Mouse (Mus musculus) intestine, embryonic 16.5 days (tissue): ENCODE results near the gene Card19. TPM values are rescaled to one million over a fixed set of nuclear protein-coding genes. Genes with fewer than 3 reads are reported as not detected.

Source experiments
- ATAC-seq: fragments of 200-750 bp; cut with Nextera tagmentation; 2 replicates; pipeline ENCODE4 v1.8.0; 2017; ENCODE audit warnings: moderate TSS enrichment, moderate library complexity
- H3K27ac ChIP-seq: fragments of 300-500 bp; sonication (generic); 2 replicates; pipeline ENCODE4 v1.5.1; 2014; ENCODE audit warnings: mild to moderate bottlenecking, low read length
- H3K27me3 ChIP-seq: fragments of 300-500 bp; sonication (generic); replicated peaks from 2 replicates; pipeline ENCODE4 v1.6.1; 2014; ENCODE audit warnings: low read length, control low read depth, mixed read lengths; ENCODE audit not compliant: control insufficient read depth, insufficient read depth
- H3K36me3 ChIP-seq: fragments of 300-500 bp; sonication (generic); 2 replicates; pipeline ENCODE4 v1.6.1; 2014; ENCODE audit warnings: low read length, control low read depth; ENCODE audit not compliant: control insufficient read depth, insufficient read depth
- H3K4me1 ChIP-seq: fragments of 300-500 bp; sonication (generic); 2 replicates; pipeline ENCODE4 v1.6.1; 2014; ENCODE audit warnings: low read length, control low read depth, mixed read lengths; ENCODE audit not compliant: control insufficient read depth, insufficient read depth
- H3K4me2 ChIP-seq: fragments of 300-500 bp; sonication (generic); 2 replicates; pipeline ENCODE4 v1.6.1; 2014; ENCODE audit warnings: low read depth, low read length, control low read depth
- H3K4me3 ChIP-seq: fragments of 300-500 bp; sonication (generic); 2 replicates; pipeline ENCODE4 v1.5.1; 2014; ENCODE audit warnings: mild to moderate bottlenecking, low read length
- H3K9ac ChIP-seq: fragments of 300-500 bp; sonication (generic); 2 replicates; pipeline ENCODE4 v1.6.1; 2014; ENCODE audit warnings: low read depth, low read length
- H3K9me3 ChIP-seq: fragments of 300-500 bp; sonication (generic); 2 replicates; pipeline ENCODE4 v1.6.1; 2016; ENCODE audit warnings: low read length, control low read depth; ENCODE audit not compliant: control insufficient read depth
- WGBS: fragments of 180-500 bp; shearing (Covaris S2); extraction: QIAGEN DNeasy Blood & Tissue Kit; methylation state at CpG from one replicate; pipeline ENCODE4 v1.1.7; 2014; 5-methylcytosine and 5-hydroxymethylcytosine counted together
- polyA plus RNA-seq: library from polyadenylated mRNA; unstranded; fragments of >200 nt; fragmentation: Nextera tagmentation; extraction: Ambion mirVana; gene quantifications from 2 replicates; pipeline ENCODE4 v1.2.1, GENCODE M21; 2015

The Card19 gene
- 53.2 and 58.8 TPM in 2 replicates for polyA plus RNA-seq

DNA sequence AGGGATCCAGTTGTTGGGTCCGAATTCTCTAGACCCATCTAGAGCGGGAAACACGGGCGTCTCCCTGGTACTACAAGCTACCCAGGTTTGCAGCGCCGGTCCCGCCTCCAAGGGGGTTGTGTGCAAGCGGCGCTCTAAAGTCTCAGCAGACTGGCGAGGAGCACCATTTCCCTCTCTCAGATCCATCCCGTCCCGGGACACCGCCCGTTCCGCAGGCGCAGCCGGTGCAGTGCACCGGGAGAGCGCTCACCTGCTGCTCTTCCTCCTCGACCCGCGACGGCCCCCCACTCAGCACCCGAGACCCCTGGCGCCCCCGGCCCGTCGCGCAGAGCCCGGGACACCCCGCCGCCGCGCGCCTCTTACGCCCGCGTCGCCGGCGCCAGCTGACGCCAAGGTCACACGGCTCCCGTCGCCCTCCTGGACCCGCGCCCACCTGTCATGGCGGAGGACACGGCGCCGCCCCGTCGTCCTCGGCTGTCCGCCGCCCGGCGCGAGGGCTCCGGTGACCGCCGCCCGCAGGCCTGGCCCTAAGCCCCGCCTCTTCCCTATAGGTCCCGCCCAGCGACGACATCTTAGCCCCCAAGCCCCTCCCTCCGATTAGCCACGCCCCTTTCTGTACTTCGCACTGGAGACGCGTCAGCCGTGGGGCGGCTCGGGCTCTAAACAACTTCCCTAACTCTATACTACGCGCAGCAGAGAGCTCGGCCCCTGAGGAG, at the start of gene Card19:
Card19 (minus strand) TSS at position 534 of the 716 bp plus-strand sequence.
- H3K27me3 ChIP-seq: no peaks in the 10 kb centered on the region
- no peaks in the 10 kb centered on the region for H3K9me3 ChIP-seq
- peaks cover 28% of the 10 kb centered on the region for H3K4me1 ChIP-seq
- peak within 1 kb of the TSS; percentile 90 for H3K9ac ChIP-seq
- peak; percentile 93 for ATAC-seq
- H3K4me3 ChIP-seq: peak within 1 kb of the TSS; percentile 74
- no peaks in the 10 kb centered on the region for H3K36me3 ChIP-seq
- under 1% methylated on average over 78 of the region's 78 CpGs for WGBS
- H3K4me2 ChIP-seq: peak within 1 kb of the TSS; percentile 82
- H3K27ac ChIP-seq: peak within 1 kb of the TSS; percentile 88

DNA sequence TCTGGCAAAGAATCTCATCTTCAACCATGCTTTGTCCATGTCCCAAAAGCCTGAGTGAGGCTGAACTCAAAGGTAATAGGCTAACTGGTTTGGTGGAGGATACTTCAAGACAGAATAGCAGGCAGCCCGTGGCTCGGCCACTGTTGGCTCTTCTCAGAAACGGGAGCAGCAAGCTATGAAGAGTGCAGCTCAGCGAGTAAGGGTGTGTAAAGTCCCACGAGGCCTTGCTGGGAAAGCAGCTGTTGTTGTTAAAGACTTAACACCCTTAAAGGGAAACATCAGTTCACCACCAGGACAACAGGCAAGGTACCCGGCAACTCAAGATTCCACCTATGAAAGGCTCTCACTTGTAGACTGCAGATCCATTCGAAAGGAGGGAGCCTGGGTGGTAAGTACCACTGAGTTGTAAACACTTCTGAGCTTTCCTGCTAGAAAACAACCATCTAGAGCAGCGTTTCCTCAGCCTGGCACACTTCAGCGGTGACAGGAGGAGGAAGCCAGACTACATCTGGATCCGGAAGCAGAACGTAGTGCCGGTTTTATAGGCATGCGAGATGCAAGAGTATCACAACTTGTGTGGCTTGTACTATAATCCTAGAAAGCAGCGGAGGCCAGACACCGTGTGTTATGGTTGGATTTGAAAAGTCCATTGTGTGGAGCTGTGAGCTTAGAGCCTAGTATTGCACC, 44.3 kb upstream of the Card19 start:
- Histone ChIP-seq H3K36me3 (no peaks in the 10 kb centered on the region), H3K9me3 (no peaks in the 10 kb centered on the region), H3K4me2 (no peak overlapping the region), H3K27me3 (no peaks in the 10 kb centered on the region), H3K9ac (no peak overlapping the region), H3K4me3 (no peak overlapping the region), H3K27ac (no peak overlapping the region), H3K4me1 (no peaks in the 10 kb centered on the region)
- WGBS: 60% methylated on average over 15 of the region's 15 CpGs
- ATAC-seq: no peak

DNA sequence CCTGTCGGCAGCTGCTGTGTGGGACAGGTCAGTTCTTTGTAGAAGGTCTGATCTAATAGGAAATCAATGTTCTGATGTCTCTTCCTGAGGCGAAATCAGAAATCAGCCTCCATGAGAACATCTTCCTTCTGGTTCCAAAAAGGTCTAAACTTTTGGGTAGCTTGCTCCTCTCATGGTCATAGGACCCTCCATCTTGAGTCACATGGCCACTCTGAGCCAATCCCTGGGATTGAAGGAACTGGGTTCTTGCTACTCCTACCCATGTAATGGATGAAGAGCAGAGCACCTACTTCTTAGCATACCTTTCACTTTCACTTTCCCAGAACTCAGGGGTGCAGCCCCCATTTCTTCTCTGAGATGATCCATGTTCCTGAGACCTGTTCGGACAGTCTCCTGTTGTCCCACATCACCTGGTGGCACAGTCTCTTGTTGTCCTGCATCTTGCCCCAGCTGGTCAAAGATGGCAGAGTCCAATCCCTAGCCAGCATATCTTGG, 42.0 kb upstream of the Card19 start:
- Histone ChIP-seq H3K4me2 (no peak overlapping the region), H3K9ac (no peak overlapping the region), H3K27me3 (no peaks in the 10 kb centered on the region), H3K36me3 (no peaks in the 10 kb centered on the region), H3K27ac (no peak overlapping the region), H3K4me3 (no peak overlapping the region), H3K4me1 (no peaks in the 10 kb centered on the region), H3K9me3 (no peaks in the 10 kb centered on the region)
- 65% methylated on average over 3 of the region's 3 CpGs for WGBS
- ATAC-seq: no peak

DNA sequence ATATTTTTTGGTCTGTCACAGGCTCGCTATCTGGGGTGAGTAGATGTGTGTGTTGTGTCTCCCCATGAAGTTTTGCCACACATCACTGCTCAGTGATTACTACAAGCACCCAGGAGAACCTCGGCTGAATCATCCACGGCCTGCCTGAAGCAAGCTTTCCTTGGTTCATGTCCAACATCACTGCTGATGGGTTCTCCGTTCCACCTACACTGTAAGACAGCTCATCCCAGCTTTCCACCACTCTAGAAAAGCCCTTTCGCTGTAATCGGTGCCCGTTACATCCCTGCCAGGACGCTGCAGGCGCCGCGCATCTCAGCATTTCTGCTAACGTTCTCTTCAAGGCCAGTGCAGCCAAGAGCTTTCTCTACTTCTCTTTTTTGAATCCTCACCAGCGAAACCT, 36.9 kb upstream of the Card19 start:
- Histone ChIP-seq H3K4me2 (no peak overlapping the region), H3K9ac (no peak overlapping the region), H3K4me1 (peaks cover 9% of the 10 kb centered on the region), H3K27me3 (peaks cover 8% of the 10 kb centered on the region), H3K4me3 (no peak overlapping the region), H3K36me3 (no peaks in the 10 kb centered on the region), H3K9me3 (no peaks in the 10 kb centered on the region), H3K27ac (no peak overlapping the region)
- WGBS: 84% methylated on average over 13 of the region's 13 CpGs
- no peak for ATAC-seq

DNA sequence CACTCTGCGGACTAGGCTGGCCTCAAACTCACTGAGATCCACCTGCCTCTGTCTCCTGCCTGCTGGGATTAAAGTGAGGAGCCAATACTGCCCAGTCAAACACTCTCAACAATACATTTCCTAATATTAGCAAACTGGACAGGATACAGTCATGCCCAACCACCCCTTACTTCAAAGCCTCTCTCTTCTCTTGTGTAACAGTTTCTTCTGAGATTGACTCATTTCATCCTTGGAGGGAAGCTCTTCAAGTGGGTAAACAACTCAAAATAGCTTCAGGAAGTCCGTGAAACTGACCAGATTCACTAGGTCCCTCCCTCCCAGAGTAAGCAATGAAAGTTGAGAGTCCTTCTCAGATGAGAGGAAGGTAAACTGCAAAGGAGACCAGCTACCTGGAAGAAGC, 36.3 kb upstream of the Card19 start:
- no peak for ATAC-seq
- peaks cover 11% of the 10 kb centered on the region for H3K4me1 ChIP-seq
- no peaks in the 10 kb centered on the region for H3K9me3 ChIP-seq
- peaks cover 14% of the 10 kb centered on the region for H3K27me3 ChIP-seq
- 56% methylated on average over 2 of the region's 2 CpGs for WGBS
- no peak overlapping the region for H3K4me2 ChIP-seq
- no peak overlapping the region for H3K9ac ChIP-seq
- H3K27ac ChIP-seq: no peak overlapping the region
- no peaks in the 10 kb centered on the region for H3K36me3 ChIP-seq
- no peak overlapping the region for H3K4me3 ChIP-seq

DNA sequence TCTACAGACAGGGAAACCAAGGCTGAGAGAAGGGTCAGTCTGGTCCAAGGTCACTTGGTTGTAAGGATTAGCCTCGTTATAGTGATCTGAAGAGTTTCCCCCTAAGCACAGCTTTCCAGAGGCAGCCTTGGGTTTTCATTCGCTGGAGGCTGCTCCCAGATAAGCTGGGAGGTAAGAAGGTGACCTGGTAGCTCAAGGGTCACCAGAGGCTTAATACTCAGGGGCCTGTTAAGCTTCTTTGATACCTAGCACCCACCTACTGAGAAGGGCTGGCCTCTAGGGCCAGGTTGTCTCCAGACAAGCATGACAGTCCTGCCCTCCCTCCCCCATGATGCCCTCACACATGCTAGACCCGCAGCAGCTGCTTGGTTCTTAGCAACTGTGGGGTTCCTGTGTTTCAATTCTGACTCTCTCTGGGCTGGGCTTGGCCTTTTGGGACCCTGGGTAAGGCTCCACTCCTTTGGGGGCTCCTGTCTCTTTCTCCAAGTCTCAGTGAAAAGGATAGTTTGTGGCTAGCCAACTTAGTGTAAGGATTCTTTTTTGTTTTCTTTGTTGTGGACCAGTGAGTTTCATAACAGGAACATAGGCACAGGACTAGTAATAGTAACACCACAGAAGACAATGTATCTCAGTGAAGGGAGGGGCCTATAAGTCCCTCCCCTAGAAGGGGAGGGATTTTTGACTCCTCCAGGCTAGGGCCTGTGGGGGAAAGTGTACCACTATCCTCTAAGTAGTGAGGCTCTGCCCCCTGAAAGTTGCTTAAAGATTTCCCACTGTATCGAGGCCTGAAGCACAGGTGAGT, 35.1 kb upstream of the Card19 start:
- Histone ChIP-seq H3K4me2 (no peak overlapping the region), H3K27ac (no peak overlapping the region), H3K36me3 (no peaks in the 10 kb centered on the region), H3K9me3 (no peaks in the 10 kb centered on the region), H3K4me3 (no peak overlapping the region), H3K4me1 (peaks cover 11% of the 10 kb centered on the region), H3K27me3 (peaks cover 22% of the 10 kb centered on the region), H3K9ac (no peak overlapping the region)
- 38% methylated on average over 4 of the region's 4 CpGs for WGBS
- no peak for ATAC-seq

DNA sequence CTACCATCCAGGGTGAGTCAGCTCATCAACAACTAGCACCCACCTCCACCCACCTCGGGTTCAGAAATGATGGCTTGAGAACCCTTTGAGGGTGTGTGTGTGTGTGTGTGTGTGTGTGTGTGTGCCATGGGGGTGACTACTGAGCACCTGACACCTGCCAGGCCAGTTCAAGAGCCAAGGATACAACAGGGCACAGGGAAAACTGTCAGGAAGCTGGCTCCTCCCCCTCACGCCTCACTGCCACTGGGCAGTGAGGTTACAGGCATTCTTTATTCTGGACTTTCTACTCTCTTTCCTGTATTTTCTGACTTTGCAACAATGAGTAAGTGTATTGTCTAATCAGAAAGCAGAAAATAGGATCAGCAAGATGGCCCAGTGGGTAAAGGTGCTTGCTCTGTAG, 33.8 kb upstream of the Card19 start:
- peak; percentile 22; the same call in 1 of the 2 replicates for ATAC-seq
- H3K4me3 ChIP-seq: no peak overlapping the region
- 59% methylated on average over 2 of the region's 2 CpGs for WGBS
- H3K4me1 ChIP-seq: peaks cover 11% of the 10 kb centered on the region
- H3K27me3 ChIP-seq: peaks cover 22% of the 10 kb centered on the region
- H3K4me2 ChIP-seq: no peak overlapping the region
- no peaks in the 10 kb centered on the region for H3K9me3 ChIP-seq
- no peak overlapping the region for H3K9ac ChIP-seq
- no peaks in the 10 kb centered on the region for H3K36me3 ChIP-seq
- H3K27ac ChIP-seq: no peak overlapping the region

DNA sequence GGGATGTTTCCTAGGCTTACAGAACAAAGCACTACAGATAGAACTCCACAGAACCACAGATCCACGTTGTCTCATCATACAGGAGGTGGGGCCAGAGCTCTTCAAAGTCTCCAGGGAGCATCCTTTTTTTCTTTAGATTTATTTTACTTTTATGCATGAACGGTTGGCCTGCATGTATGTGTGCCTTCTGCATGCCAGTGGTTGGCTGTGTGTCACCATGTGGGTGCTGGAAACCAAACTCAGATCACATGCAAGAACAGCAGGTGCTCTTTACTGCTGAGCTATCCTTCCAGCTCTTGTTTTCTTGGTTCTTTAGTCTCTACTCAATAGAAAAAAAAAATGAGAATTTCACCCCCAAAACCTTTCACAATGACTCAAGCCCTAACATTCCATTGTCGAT, 33.1 kb upstream of the Card19 start:
- ATAC-seq: no peak
- Histone ChIP-seq H3K9ac (no peak overlapping the region), H3K27ac (no peak overlapping the region), H3K4me1 (peaks cover 11% of the 10 kb centered on the region), H3K9me3 (no peaks in the 10 kb centered on the region), H3K4me3 (no peak overlapping the region), H3K27me3 (peaks cover 22% of the 10 kb centered on the region), H3K36me3 (no peaks in the 10 kb centered on the region), H3K4me2 (no peak overlapping the region)
- WGBS: 42% methylated on average over 3 of the region's 3 CpGs

DNA sequence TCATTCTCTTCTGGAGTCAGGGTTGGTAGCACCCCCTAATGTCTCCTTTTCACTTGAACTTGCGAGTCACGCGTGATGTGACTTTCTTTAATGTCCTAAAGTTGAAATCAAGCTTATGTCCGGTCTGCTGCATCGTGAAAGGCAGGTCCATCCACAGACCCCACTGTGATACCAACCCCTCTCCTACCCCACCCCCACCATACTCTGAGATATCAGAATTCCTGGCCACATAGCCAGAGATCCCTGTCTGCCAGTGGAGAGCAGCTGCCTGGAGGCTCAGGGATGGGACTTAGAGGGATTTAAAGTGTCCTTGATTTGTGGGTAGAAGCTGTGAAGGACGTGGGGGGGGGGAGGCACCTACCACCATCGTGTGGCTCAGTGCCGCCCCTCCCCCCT, 32.6 kb upstream of the Card19 start, which contains the start of gene Susd3:
Susd3 (minus strand) TSS at position 240 of the 396 bp plus-strand sequence.
- Histone ChIP-seq H3K4me3 (peak within 1 kb of the TSS; percentile 54), H3K27me3 (peaks cover 22% of the 10 kb centered on the region), H3K4me2 (peak within 1 kb of the TSS; percentile 95), H3K9ac (peak within 1 kb of the TSS; percentile 54), H3K36me3 (no peaks in the 10 kb centered on the region), H3K27ac (no peak within 1 kb of the TSS), H3K4me1 (peaks cover 11% of the 10 kb centered on the region), H3K9me3 (no peaks in the 10 kb centered on the region)
- ATAC-seq: peak; percentile 31
- 20% methylated on average over 8 of the region's 8 CpGs for WGBS
